Mouse (Mus musculus): Measurements from ENCODE around the gene Mrm2. TPM values are rescaled to one million over a fixed set of nuclear protein-coding genes. Genes with fewer than 3 reads are reported as not detected.

The Mrm2 gene
- polyA plus RNA-seq, 1 experiment, result 6.5 TPM

- no peak overlapping the region for H3K27ac ChIP-seq (ENCODE audit: insufficient read depth, low read depth, low read length)
These were observed 48.8 kb downstream of the Mrm2 start for GRCm38 (mm10) chr5:140282900-140283299.

GRCm38 (mm10) chr5:140282376-140282775 is 49.3 kb downstream of the Mrm2 start:
- Histone ChIP-seq H3K4me1 (ENCODE audit: control insufficient read depth, insufficient read depth, low read length) (no peaks in the 10 kb centered on the region), H3K4me3 (ENCODE audit: insufficient read depth, low read length) (no peak overlapping the region), H3K27ac (ENCODE audit: insufficient read depth, low read depth, low read length) (no peak overlapping the region)
- TF ChIP-seq CTCF (IDR thresholded peaks at IDR 0.05; ENCODE audit: low read depth, low read length) (no peak), POLR2A (IDR thresholded peaks at IDR 0.05; ENCODE audit: borderline replicate concordance, low read depth, low read length) (no peak)

More at GRCm38 (mm10) chr5:140282900-140283299, 48.8 kb downstream of the Mrm2 start:
- H3K4me3 ChIP-seq (ENCODE audit: insufficient read depth, low read length), result no peak overlapping the region
- TF ChIP-seq POLR2A (IDR thresholded peaks at IDR 0.05; ENCODE audit: borderline replicate concordance, low read depth, low read length) (no peak), CTCF (IDR thresholded peaks at IDR 0.05; ENCODE audit: low read depth, low read length) (no peak)
- H3K4me1 ChIP-seq (ENCODE audit: control insufficient read depth, insufficient read depth, low read length), result no peaks in the 10 kb centered on the region

- no peaks in the 10 kb centered on the region for H3K4me1 ChIP-seq (ENCODE audit: control insufficient read depth, insufficient read depth, low read length)
- no peak for TF ChIP-seq CTCF (IDR thresholded peaks at IDR 0.05; ENCODE audit: low read depth, low read length)
These were observed 51.5 kb downstream of the Mrm2 start for GRCm38 (mm10) chr5:140280205-140280604.

More at GRCm38 (mm10) chr5:140280205-140280604, 51.5 kb downstream of the Mrm2 start:
- no peak overlapping the region for H3K4me3 ChIP-seq (ENCODE audit: insufficient read depth, low read length)
- no peak overlapping the region for H3K27ac ChIP-seq (ENCODE audit: insufficient read depth, low read depth, low read length)

Other genes starting within 250 kb of the Mrm2 start
- gene Mad1l1, start 10.3 kb downstream of the Mrm2 start, polyA plus RNA-seq (2012; ENCODE audit: insufficient read depth, insufficient read length, missing spikeins), result 16.5 and 18.0 TPM in 2 replicates
- gene Nudt1, start 10.2 kb downstream of the Mrm2 start, polyA plus RNA-seq (2012; ENCODE audit: insufficient read depth, insufficient read length, missing spikeins), result 11.8 and 12.9 TPM in 2 replicates
- 131 and 136 TPM in 2 replicates for gene Snx8, start 57.4 kb upstream of the Mrm2 start, polyA plus RNA-seq (2012; ENCODE audit: insufficient read depth, insufficient read length, missing spikeins)
- 80.1 and 87.0 TPM in 2 replicates for gene Eif3b, start 87.4 kb upstream of the Mrm2 start, polyA plus RNA-seq (2012; ENCODE audit: insufficient read depth, insufficient read length, missing spikeins)
- gene Gm4869, start 113.7 kb upstream of the Mrm2 start, polyA plus RNA-seq (2012; ENCODE audit: insufficient read depth, insufficient read length, missing spikeins), result not detected in 2 replicates
- gene Chst12, start 173.7 kb upstream of the Mrm2 start, polyA plus RNA-seq (2012; ENCODE audit: insufficient read depth, insufficient read length, missing spikeins), result 48.9 and 51.3 TPM in 2 replicates
- not detected in 2 replicates for gene Grifin, start 233.2 kb upstream of the Mrm2 start, polyA plus RNA-seq (2012; ENCODE audit: insufficient read depth, insufficient read length, missing spikeins)

All from bone marrow macrophage, adult 2 months (primary cell).